Mouse (Mus musculus) midbrain, embryonic 12.5 days (tissue): ENCODE measurements at regions not wholly inside any gene's neighbourhood (a gene's known extent, or its start where the extent isn't known, plus 50 kb on each side); places are given as distances from the start of the nearest gene placed in this dataset.
A peak's percentile ranks its signal among the peaks of the same experiment; 100 is the strongest.

Experiments
- ATAC-seq: fragments of 200-750 bp; cut with Nextera tagmentation; 2 replicates; pipeline ENCODE4 v1.8.0; 2017; ENCODE audit warnings: low read depth, moderate TSS enrichment, moderate library complexity; ENCODE audit not compliant: low FRiP score
- H3K27ac ChIP-seq: fragments of 300-500 bp; sonication (generic); replicated peaks from 2 replicates; pipeline ENCODE4 v1.5.1; 2016; ENCODE audit warnings: mild to moderate bottlenecking
- H3K27me3 ChIP-seq: fragments of 300-500 bp; sonication (generic); 2 replicates; pipeline ENCODE4 v1.6.1; 2016; ENCODE audit warnings: mild to moderate bottlenecking
- H3K36me3 ChIP-seq: fragments of 300-500 bp; sonication (generic); 2 replicates; pipeline ENCODE4 v1.6.1; 2016
- H3K4me1 ChIP-seq: fragments of 300-500 bp; sonication (generic); 2 replicates; pipeline ENCODE4 v1.6.1; 2016
- H3K4me2 ChIP-seq: fragments of 300-500 bp; sonication (generic); replicated peaks from 2 replicates; pipeline ENCODE4 v1.6.1; 2016; ENCODE audit warnings: mild to moderate bottlenecking, moderate library complexity
- H3K4me3 ChIP-seq: fragments of 300-500 bp; sonication (generic); 2 replicates; pipeline ENCODE4 v1.5.1; 2016; ENCODE audit warnings: mild to moderate bottlenecking
- H3K9ac ChIP-seq: fragments of 300-500 bp; sonication (generic); replicated peaks from 2 replicates; pipeline ENCODE4 v1.6.1; 2016; ENCODE audit warnings: mild to moderate bottlenecking, moderate library complexity
- H3K9me3 ChIP-seq: fragments of 300-500 bp; sonication (generic); 2 replicates; pipeline ENCODE4 v1.6.1; 2016; ENCODE audit warnings: mild to moderate bottlenecking
- WGBS: fragments of 180-500 bp; shearing (Covaris S2); methylation state at CpG from one replicate; pipeline ENCODE4 v1.1.7; 2016; 5-methylcytosine and 5-hydroxymethylcytosine counted together

DNA sequence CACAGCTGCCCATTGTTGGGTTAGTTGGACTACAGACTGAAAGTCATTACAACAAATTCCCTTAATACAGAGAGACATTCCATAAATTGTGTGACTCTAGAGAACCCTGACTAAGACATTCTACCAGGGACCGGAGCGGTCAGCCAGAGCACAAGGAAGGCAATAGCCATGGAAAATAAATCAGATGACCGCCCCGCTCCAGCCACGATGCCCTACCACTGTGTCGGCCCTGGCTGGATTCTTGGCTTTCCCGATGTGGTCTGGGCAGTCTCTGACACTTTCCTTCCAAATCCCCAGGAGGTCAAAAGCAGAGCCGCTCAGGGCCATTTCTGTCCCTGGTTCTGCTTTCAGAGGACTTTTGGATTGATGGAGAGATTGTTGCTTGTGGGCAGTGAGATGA is 57.8 kb downstream of the Lsm3 start:
- WGBS = 88% methylated on average over 8 of the region's 8 CpGs
- no peaks in the 10 kb centered on the region for H3K9me3 ChIP-seq
- no peak overlapping the region for H3K4me3 ChIP-seq
- no peaks in the 10 kb centered on the region for H3K27me3 ChIP-seq
- ATAC-seq = no peak
- no peaks in the 10 kb centered on the region for H3K36me3 ChIP-seq
- H3K27ac ChIP-seq = no peak overlapping the region
- no peaks in the 10 kb centered on the region for H3K4me1 ChIP-seq
- H3K4me2 ChIP-seq = no peak overlapping the region
- H3K9ac ChIP-seq = no peak overlapping the region

DNA sequence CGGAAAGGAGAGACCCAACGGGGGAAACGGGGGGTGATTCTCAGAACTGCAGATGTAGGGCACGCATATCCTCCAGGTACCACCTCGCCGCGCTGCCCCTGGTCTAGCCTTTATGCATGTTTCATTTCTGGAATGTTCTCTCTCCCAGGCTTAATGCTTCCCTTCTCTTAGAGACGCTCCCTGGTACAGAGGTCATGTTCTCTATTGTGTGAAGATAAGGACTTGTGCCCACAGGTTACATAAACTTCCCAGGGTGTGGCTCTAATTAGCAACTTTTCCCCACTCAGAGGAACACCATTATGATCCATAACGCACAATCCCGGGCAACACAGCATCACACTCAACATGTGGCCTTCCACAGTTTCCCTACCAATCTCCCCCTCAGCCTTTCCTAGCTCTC is 58.7 kb downstream of the Lsm3 start:
- no peak for ATAC-seq

DNA sequence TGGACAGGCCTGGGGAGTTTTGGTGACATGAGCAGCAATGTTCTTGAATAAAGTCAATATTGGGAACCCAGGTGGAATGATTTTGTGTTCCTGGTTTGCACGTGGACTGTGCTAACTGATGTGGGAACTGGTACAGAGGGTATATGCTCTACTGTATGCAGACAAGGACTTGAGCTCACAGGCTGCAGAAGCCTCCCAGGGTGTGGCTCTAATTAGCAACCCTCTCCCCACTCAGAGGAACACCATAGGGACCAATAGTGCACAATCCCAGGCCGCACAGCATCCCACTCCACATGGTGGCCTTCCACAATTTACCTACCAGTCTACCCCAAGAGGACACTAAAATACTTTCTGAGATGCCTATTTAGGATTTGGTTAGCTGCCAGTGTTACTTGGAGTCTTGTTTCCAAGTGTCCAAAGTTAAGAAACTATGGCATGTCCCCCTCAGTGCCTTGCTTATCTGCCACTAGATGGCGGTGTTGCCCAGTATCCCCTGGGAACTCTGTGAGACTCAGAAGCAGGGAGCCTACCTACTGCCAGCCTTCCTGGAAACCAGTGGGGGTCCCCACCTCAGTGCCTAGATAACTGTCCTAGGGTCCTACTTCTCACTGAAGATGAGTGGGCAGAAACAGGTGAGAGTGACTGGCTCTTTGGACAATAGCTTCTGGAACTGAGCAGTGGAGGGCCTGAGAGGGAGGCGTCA is 60.1 kb downstream of the Lsm3 start:
- Histone ChIP-seq H3K9ac (no peak overlapping the region), H3K4me2 (no peak overlapping the region), H3K27me3 (no peaks in the 10 kb centered on the region), H3K4me1 (no peaks in the 10 kb centered on the region), H3K36me3 (no peaks in the 10 kb centered on the region), H3K4me3 (no peak overlapping the region), H3K27ac (no peak overlapping the region), H3K9me3 (no peaks in the 10 kb centered on the region)
- 63% methylated on average over 4 of the region's 4 CpGs for WGBS
- 0 out of 2 replicates have a peak, but pooled peaks have one; percentile 4 for ATAC-seq

More for the DNA sequence above, 58.7 kb downstream of the Lsm3 start:
- Histone ChIP-seq H3K9me3 (no peaks in the 10 kb centered on the region), H3K36me3 (no peaks in the 10 kb centered on the region), H3K27me3 (no peaks in the 10 kb centered on the region), H3K4me2 (no peak overlapping the region), H3K9ac (no peak overlapping the region), H3K4me3 (no peak overlapping the region), H3K4me1 (no peaks in the 10 kb centered on the region), H3K27ac (no peak overlapping the region)
- 86% methylated on average over 10 of the region's 10 CpGs for WGBS

DNA sequence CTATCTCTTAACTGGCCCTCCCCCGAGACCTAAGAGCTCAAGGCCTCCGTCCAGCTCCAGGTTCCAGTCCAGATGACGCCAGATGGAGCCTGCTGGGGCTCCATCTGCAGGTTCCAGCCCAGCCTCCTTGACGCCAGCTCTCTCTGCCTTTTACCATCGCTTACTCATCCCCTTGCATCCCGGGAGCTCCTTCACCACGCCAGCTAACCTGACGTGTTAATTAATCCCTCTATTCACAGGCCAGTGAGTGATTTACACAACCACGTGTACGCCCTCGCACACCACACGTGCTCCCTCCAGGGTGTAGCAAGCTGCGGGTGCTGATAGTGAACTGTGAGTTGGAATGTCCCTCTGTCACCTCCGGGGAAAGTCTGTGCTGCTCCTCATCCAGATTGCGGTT is 61.2 kb downstream of the Lsm3 start:
- H3K4me1 ChIP-seq = no peaks in the 10 kb centered on the region
- no peak overlapping the region for H3K9ac ChIP-seq
- H3K9me3 ChIP-seq = no peaks in the 10 kb centered on the region
- H3K4me3 ChIP-seq = no peak overlapping the region
- WGBS = 42% methylated on average over 15 of the region's 15 CpGs
- H3K27ac ChIP-seq = no peak overlapping the region
- H3K27me3 ChIP-seq = no peaks in the 10 kb centered on the region
- ATAC-seq = no peak
- no peaks in the 10 kb centered on the region for H3K36me3 ChIP-seq
- H3K4me2 ChIP-seq = no peak overlapping the region

DNA sequence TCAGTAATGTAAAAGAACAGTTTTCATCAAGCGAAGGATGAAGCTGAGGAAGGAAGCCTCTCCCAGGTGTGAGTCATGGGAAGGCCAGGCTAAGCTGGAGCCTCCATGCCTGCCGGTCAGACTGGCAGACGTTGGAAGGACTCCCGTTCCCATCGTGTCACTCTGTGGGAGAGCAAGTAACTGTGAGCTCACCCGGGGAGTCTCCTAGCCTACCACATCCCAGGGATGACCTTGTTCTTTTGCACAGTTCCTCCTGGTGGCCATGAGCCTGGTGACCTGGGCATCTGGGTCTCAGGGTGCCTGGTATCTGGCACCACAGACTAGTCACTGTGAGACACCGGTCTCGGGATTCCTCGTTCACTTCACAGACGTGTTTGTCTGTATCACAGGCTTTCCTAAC is 63.9 kb downstream of the Lsm3 start:
- WGBS = 89% methylated on average over 10 of the region's 10 CpGs
- no peak overlapping the region for H3K27ac ChIP-seq
- H3K4me1 ChIP-seq = no peaks in the 10 kb centered on the region
- H3K9me3 ChIP-seq = no peaks in the 10 kb centered on the region
- H3K9ac ChIP-seq = no peak overlapping the region
- H3K4me2 ChIP-seq = no peak overlapping the region
- H3K27me3 ChIP-seq = no peaks in the 10 kb centered on the region
- ATAC-seq = no peak
- H3K36me3 ChIP-seq = no peaks in the 10 kb centered on the region
- H3K4me3 ChIP-seq = no peak overlapping the region

DNA sequence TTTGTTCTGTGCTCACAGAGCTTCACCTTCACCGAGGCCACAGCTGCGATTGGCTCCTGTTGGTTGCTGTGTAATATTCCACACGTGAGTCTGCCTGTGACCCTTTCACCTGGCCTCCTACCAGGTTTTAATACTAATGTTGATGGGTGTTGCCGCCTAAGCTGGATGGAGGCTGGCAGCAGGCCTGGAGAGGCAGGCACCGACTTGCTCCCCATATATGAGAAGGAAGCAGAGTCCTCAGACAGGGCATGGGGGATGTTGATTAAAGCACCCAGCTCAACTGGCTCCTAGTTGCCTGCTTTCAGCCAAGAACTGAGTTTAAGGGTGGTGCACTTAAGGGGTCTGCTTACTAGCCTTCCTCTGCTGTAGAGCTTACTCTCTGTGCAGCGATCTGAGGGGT is 64.9 kb downstream of the Lsm3 start:
- Histone ChIP-seq H3K4me2 (no peak overlapping the region), H3K9ac (no peak overlapping the region), H3K36me3 (no peaks in the 10 kb centered on the region), H3K9me3 (no peaks in the 10 kb centered on the region), H3K27ac (no peak overlapping the region), H3K4me1 (no peaks in the 10 kb centered on the region), H3K27me3 (no peaks in the 10 kb centered on the region), H3K4me3 (no peak overlapping the region)
- WGBS = 91% methylated on average over 6 of the region's 6 CpGs
- no peak for ATAC-seq

DNA sequence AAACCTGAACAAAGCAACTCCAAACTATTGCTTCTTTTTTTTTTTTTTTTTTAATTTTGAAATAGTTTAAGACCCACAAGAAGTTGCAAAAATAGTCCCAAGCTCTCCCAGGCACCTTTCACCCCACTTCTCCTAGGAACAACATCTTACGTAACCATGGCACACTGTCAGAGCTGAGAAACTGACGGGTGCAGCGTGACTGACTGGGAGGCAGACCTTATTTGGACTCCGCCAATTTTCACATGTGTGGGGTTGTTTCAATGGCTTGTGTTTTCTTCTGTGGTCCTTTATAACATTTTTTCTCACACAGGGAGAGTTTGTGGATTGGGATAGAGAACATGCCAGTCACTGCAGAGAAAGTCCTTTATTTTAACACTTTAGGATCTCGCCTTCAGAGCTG is 66.6 kb downstream of the Lsm3 start:
- H3K9ac ChIP-seq = no peak overlapping the region
- no peak overlapping the region for H3K4me2 ChIP-seq
- H3K27me3 ChIP-seq = no peaks in the 10 kb centered on the region
- no peaks in the 10 kb centered on the region for H3K9me3 ChIP-seq
- 88% methylated on average over 5 of the region's 5 CpGs for WGBS
- no peak overlapping the region for H3K27ac ChIP-seq
- H3K4me1 ChIP-seq = no peaks in the 10 kb centered on the region
- H3K36me3 ChIP-seq = no peaks in the 10 kb centered on the region
- no peak for ATAC-seq
- no peak overlapping the region for H3K4me3 ChIP-seq

DNA sequence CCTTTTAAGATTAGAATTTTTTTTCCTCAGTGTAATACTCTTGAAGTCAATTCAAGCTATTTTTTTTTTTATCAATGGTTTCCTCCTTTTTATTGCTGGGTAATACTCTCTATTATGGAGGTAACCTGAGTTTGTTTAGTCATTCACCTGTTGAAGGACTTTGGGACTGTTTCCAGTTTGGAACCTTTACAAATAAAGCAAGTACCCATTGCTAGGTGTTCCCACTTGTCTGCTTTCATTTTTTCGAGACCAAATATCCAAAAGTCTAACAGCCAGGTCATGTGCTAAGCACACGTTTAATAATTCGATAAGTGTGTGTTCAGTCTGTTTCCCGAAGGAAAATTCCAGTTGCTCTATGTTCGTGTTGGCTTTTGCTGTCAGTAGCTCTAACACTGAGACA is 67.6 kb downstream of the Lsm3 start:
- 90% methylated on average over 5 of the region's 5 CpGs for WGBS
- H3K27me3 ChIP-seq = no peaks in the 10 kb centered on the region

DNA sequence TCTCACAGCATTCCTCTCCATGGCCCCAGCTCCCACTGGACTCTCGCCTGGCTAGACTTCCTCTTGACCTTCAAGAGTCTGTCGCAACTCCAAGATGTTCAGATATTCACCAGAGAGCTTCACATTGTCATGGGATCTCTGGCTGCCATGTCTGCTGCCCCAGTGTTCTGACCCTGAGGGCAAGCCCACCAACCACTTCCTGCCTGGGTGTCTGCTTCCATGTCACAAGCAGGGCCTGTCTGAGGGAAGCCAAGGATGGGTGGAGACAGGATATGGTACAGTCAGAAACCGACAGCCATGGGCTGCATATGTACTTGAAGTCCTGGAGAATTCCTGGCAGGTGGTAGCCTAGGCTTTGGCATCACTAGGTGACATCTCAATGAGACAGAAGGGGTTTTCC is 69.8 kb downstream of the Lsm3 start:
- no peak for ATAC-seq
- Histone ChIP-seq H3K27me3 (no peaks in the 10 kb centered on the region), H3K4me1 (peaks cover 6% of the 10 kb centered on the region), H3K4me3 (no peak overlapping the region), H3K36me3 (no peaks in the 10 kb centered on the region), H3K9ac (no peak overlapping the region), H3K4me2 (no peak overlapping the region), H3K9me3 (no peaks in the 10 kb centered on the region), H3K27ac (no peak overlapping the region)
- 91% methylated on average over 3 of the region's 3 CpGs for WGBS

More for the DNA sequence above, 67.6 kb downstream of the Lsm3 start:
- Histone ChIP-seq H3K9me3 (no peaks in the 10 kb centered on the region), H3K36me3 (no peaks in the 10 kb centered on the region), H3K4me3 (no peak overlapping the region), H3K9ac (no peak overlapping the region), H3K27ac (no peak overlapping the region), H3K4me2 (no peak overlapping the region), H3K4me1 (no peaks in the 10 kb centered on the region)
- ATAC-seq = no peak

DNA sequence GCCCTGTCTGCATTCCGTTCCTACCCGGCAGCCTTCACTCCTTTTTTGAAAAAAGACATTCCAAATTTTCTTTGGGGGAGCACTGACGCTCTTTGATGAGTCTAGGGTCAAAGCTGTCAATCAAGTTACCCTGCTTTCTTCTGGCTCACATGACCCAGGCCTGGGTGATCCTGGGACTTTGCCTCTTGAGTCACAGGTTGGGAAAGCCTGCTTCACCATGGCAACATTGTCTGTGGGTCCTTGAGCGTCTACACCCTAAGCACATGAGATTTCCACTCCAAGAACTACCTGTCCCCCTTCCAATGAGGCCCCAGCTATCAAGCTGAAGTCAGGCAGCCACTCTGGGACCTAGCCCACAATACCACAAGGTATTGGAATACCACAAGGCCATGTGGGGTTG is 73.5 kb downstream of the Lsm3 start:
- Histone ChIP-seq H3K4me3 (no peak overlapping the region), H3K36me3 (no peaks in the 10 kb centered on the region), H3K27me3 (no peaks in the 10 kb centered on the region), H3K9ac (no peak overlapping the region), H3K4me2 (no peak overlapping the region), H3K9me3 (no peaks in the 10 kb centered on the region), H3K4me1 (peaks cover 22% of the 10 kb centered on the region), H3K27ac (no peak overlapping the region)
- WGBS = 79% methylated on average over 4 of the region's 4 CpGs
- no peak for ATAC-seq

DNA sequence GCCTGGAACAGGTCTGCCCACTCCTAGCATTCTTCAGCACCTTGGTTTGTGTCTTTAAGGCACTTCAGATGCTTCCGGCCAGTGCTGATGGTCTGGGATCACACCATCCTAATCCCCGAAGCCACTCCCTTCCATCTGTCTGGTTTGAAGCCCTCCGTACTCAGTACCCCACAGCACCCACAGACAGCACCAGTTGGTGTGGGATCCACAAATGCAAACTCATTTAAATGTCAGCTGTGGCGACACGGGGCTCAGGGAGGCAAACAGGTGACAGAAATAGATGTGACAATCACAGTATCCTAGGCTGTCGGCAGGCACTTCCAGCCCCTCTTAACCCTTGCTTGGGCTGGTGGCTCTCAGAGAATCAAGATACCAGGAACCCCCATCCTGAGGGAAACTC is 74.7 kb downstream of the Lsm3 start:
- no peaks in the 10 kb centered on the region for H3K27me3 ChIP-seq
- peaks cover 22% of the 10 kb centered on the region for H3K4me1 ChIP-seq

DNA sequence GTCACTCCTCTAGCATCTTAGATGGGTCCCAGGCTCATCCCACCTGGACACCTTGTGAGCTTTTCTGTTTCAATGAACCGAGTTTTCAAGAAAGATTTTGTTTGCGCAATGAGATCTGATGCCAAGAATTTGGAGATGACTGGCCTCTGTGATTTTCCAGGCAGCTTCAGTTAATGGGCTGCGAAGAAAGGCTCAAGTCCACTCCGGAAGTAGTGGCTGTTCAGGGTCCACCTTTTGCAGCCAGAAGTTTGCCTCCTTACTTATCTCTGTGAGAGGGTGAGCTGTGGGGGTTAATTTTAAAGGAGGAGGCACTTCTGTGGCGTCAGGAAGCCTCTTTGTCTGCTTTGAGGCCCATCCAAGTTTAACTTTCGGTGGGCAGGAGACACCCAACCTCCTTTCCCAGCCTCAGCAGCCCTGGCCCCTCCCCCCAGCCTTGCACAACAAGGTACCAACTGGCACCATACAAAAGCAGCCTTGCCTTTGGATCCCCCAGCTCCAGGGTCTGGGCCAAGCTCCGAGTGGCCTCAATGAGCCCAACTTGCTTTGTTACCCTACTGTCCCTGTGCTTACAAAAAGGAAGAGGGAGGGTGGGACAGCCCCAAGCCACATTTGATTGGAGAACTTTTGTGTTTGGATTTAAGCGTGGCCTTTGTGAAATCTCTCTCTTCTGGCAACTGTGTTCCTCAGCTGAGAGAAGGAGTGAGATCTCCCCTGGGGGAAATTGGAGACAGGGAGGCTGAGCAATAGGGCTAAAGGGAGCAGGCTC is 75.3 kb downstream of the Lsm3 start:
- no peak overlapping the region for H3K4me3 ChIP-seq
- no peaks in the 10 kb centered on the region for H3K36me3 ChIP-seq
- no peak overlapping the region for H3K4me2 ChIP-seq
- H3K9ac ChIP-seq = no peak overlapping the region
- no peaks in the 10 kb centered on the region for H3K9me3 ChIP-seq
- 0 out of 2 replicates have a peak, but pooled peaks have one; percentile 23 for ATAC-seq
- 46% methylated on average over 8 of the region's 8 CpGs for WGBS
- no peaks in the 10 kb centered on the region for H3K27me3 ChIP-seq
- no peak overlapping the region for H3K27ac ChIP-seq
- H3K4me1 ChIP-seq = peaks cover 22% of the 10 kb centered on the region

More for the DNA sequence above, 74.7 kb downstream of the Lsm3 start:
- Histone ChIP-seq H3K9ac (no peak overlapping the region), H3K4me3 (no peak overlapping the region), H3K27ac (no peak overlapping the region), H3K9me3 (no peaks in the 10 kb centered on the region), H3K36me3 (no peaks in the 10 kb centered on the region), H3K4me2 (no peak overlapping the region)
- ATAC-seq = no peak
- 56% methylated on average over 6 of the region's 6 CpGs for WGBS
